Mouse (Mus musculus): ENCODE data around the gene Rbm33.

- TF ChIP-seq GATA1 (IDR thresholded peaks at IDR 0.05; ENCODE audit: low read length) (no peak), TAL1 (IDR thresholded peaks at IDR 0.05; ENCODE audit: low read length) (no peak)
Measured at GRCm38 (mm10) chr5:28299346-28299745, 17.6 kb upstream of the Rbm33 start.
